8 mouse cellular contexts compared by ENCODE assay signal in genomic region chr9:65545635-65546412, GRCm38 (mm10). TPM values are rescaled to one million over a fixed set of nuclear protein-coding genes. Genes with fewer than 3 reads are reported as not detected.
DNase-seq lines count a peak whose midpoint lies in the region; ATAC-seq lines count a peak whose summit lies in the region.

No protein-coding gene starts in this region.

- H3K9me3 ChIP-seq in heart, embryonic 10.5 days: no peaks in the 10 kb centered on the region
- no peaks in the 10 kb centered on the region for H3K9me3 ChIP-seq in embryonic facial prominence, embryonic 14.5 days (ENCODE audit: control insufficient read depth, low read length)
- H3K9me3 ChIP-seq in liver, embryonic 15.5 days (replicated peaks): no peaks in the 10 kb centered on the region

- 0 out of 2 replicates have a peak overlapping the region, but pooled peaks have one; percentile 30 for H3K9ac ChIP-seq in embryonic facial prominence, embryonic 14.5 days (ENCODE audit: low read depth, low read length)
- H3K9ac ChIP-seq in liver, embryonic 15.5 days: no peak overlapping the region

- H3K4me3 ChIP-seq in heart, embryonic 10.5 days: no peak overlapping the region
- H3K4me3 ChIP-seq in embryonic facial prominence, embryonic 14.5 days (ENCODE audit: low read depth, low read length): no peak overlapping the region
- H3K4me3 ChIP-seq in liver, embryonic 15.5 days (replicated peaks): no peak overlapping the region

- ATAC-seq in embryonic facial prominence, embryonic 14.5 days (ENCODE audit: low read depth): no peak
- ATAC-seq in liver, embryonic 15.5 days (ENCODE audit: insufficient read depth): no peak

- 67% methylated on average over 10 of the region's 10 CpGs for WGBS in heart, embryonic 10.5 days
- WGBS in embryonic facial prominence, embryonic 14.5 days: 61% methylated on average over 10 of the region's 10 CpGs
- WGBS in liver, embryonic 15.5 days (ENCODE audit: insufficient replicate concordance): 69% methylated on average over 10 of the region's 10 CpGs

- no peaks in the 10 kb centered on the region for H3K27me3 ChIP-seq in heart, embryonic 10.5 days (ENCODE audit: insufficient read depth, poor library complexity, severe bottlenecking)
- no peaks in the 10 kb centered on the region for H3K27me3 ChIP-seq in embryonic facial prominence, embryonic 14.5 days (replicated peaks; ENCODE audit: control insufficient read depth, insufficient read depth, low read length)
- no peaks in the 10 kb centered on the region for H3K27me3 ChIP-seq in liver, embryonic 15.5 days

- intact Hi-C loops in heart, postnatal 14 days (cut with DNase I): no loop called here

- no peaks in the 10 kb centered on the region for H3K36me3 ChIP-seq in heart, embryonic 10.5 days
- H3K36me3 ChIP-seq in embryonic facial prominence, embryonic 14.5 days (ENCODE audit: control insufficient read depth, insufficient read depth, low read length): no peaks in the 10 kb centered on the region
- no peaks in the 10 kb centered on the region for H3K36me3 ChIP-seq in liver, embryonic 15.5 days (replicated peaks)

- no peak overlapping the region for H3K4me2 ChIP-seq in embryonic facial prominence, embryonic 14.5 days (ENCODE audit: low read depth, low read length)
- H3K4me2 ChIP-seq in liver, embryonic 15.5 days: peak overlapping the region; percentile 5; the same call in 1 of the 2 replicates

- no peak for DNase-seq in heart, embryonic 10.5 days (ENCODE audit: low spot score)
- no peak for DNase-seq in heart, postnatal 14 days
- DNase-seq in 3T3-L1 (ENCODE audit: low read depth, low spot score) (peak; percentile 67), adipocyte (ENCODE audit: low spot score) (no peak)
- no peak for DNase-seq in embryonic facial prominence, embryonic 14.5 days (ENCODE audit: low spot score)
- DNase-seq in right cerebral cortex, adult 2 months (ENCODE audit: low spot score in 2 of 2): no peak
- no peak for DNase-seq in gastrocnemius, postnatal 4 days (ENCODE audit: low spot score in 2 of 2)

- H3K27ac ChIP-seq in heart, embryonic 10.5 days: peak overlapping the region; percentile 75
- H3K27ac ChIP-seq in embryonic facial prominence, embryonic 14.5 days (replicated peaks; ENCODE audit: low read depth, low read length): peak overlapping the region; percentile 72
- peak overlapping the region; percentile 73 for H3K27ac ChIP-seq in liver, embryonic 15.5 days (replicated peaks)

- peaks cover 62% of the 10 kb centered on the region for H3K4me1 ChIP-seq in heart, embryonic 10.5 days
- peaks cover 32% of the 10 kb centered on the region for H3K4me1 ChIP-seq in embryonic facial prominence, embryonic 14.5 days (ENCODE audit: control insufficient read depth, insufficient read depth, low read length)
- peaks cover 80% of the 10 kb centered on the region for H3K4me1 ChIP-seq in liver, embryonic 15.5 days (replicated peaks)

RNA-seq across cellular contexts. Expression of gene Ankdd1a, which starts 25.8 kb away (rescaled TPM):
- polyA plus RNA-seq in heart, embryonic 10.5 days (2016; fragmentation: Nextera tagmentation; extraction: Ambion mirVana): not detected in 2 replicates
- total RNA-seq in heart, postnatal 14 days (2021): not detected
- polyA plus RNA-seq in embryonic facial prominence, embryonic 14.5 days (2014; fragmentation: Nextera tagmentation; extraction: Ambion mirVana): not detected in 2 replicates
- 0.09 TPM in 1 of 2 replicates, not detected in the other for polyA plus RNA-seq in liver, embryonic 15.5 days (2015; fragmentation: Nextera tagmentation; extraction: Ambion mirVana)
- not detected for total RNA-seq in gastrocnemius, postnatal 4 days (2021)

RNA-seq across cellular contexts. Expression of gene Plekho2, which starts 34.0 kb away (rescaled TPM):
- 12.8 and 14.2 TPM in 2 replicates for polyA plus RNA-seq in heart, embryonic 10.5 days (2016; fragmentation: Nextera tagmentation; extraction: Ambion mirVana)
- total RNA-seq in heart, postnatal 14 days (2021): 10 to 100 TPM; 14.6 TPM
- 12.9 and 14.3 TPM in 2 replicates for polyA plus RNA-seq in embryonic facial prominence, embryonic 14.5 days (2014; fragmentation: Nextera tagmentation; extraction: Ambion mirVana)
- polyA plus RNA-seq in liver, embryonic 15.5 days (2015; fragmentation: Nextera tagmentation; extraction: Ambion mirVana): 27.0 and 27.3 TPM in 2 replicates
- 10 to 100 TPM; 23.6 to 26.0 TPM for total RNA-seq in gastrocnemius, postnatal 4 days (2021)

RNA-seq across cellular contexts. Expression of gene Pif1, which starts 41.1 kb away (rescaled TPM):
- polyA plus RNA-seq in heart, embryonic 10.5 days (2016; fragmentation: Nextera tagmentation; extraction: Ambion mirVana): 16.7 and 17.7 TPM in 2 replicates
- total RNA-seq in heart, postnatal 14 days (2021): 1 to 10 TPM in 1 of 2 experiments, under 1 TPM in 1; 0.79 to 1.3 TPM
- polyA plus RNA-seq in embryonic facial prominence, embryonic 14.5 days (2014; fragmentation: Nextera tagmentation; extraction: Ambion mirVana): 5.9 and 7.2 TPM in 2 replicates
- polyA plus RNA-seq in liver, embryonic 15.5 days (2015; fragmentation: Nextera tagmentation; extraction: Ambion mirVana): 10.0 and 13.2 TPM in 2 replicates
- total RNA-seq in gastrocnemius, postnatal 4 days (2021): 1 to 10 TPM; 3.0 TPM
